Mouse (Mus musculus): ENCODE data around the gene Mtmr12.

- TF ChIP-seq POLR2A (IDR thresholded peaks at IDR 0.05; ENCODE audit: extremely low read depth, insufficient read depth, low read length) (no peak), CTCF (IDR thresholded peaks at IDR 0.05; ENCODE audit: low read depth, low read length) (no peak)
These were observed 3.0 kb upstream of the Mtmr12 start for GRCm38 (mm10) chr15:12201856-12202255.

All from liver, adult 2 months (tissue).